Mouse (Mus musculus) forebrain, embryonic 11.5 days (tissue): ENCODE results near the gene Zfp583. TPM values are rescaled to one million over a fixed set of nuclear protein-coding genes. Genes with fewer than 3 reads are reported as not detected.

Source experiments
- ATAC-seq: fragments of 200-750 bp; cut with Nextera tagmentation; replicated peaks from 2 replicates; pipeline ENCODE4 v1.8.0; 2017; ENCODE audit warnings: moderate TSS enrichment; ENCODE audit not compliant: low FRiP score
- DNase-seq: peaks from one replicate; pipeline ENCODE4 v3.0.0-alpha.2; 2017; ENCODE audit warnings: low spot score
- H3K27ac ChIP-seq: fragments of 300-500 bp; sonication (generic); 2 replicates; pipeline ENCODE4 v1.5.1; 2014; ENCODE audit warnings: low read depth, low read length
- H3K27me3 ChIP-seq: fragments of 300-500 bp; sonication (generic); 2 replicates; pipeline ENCODE4 v1.6.1; 2014; ENCODE audit warnings: mild to moderate bottlenecking, low read length, mixed read lengths; ENCODE audit not compliant: control insufficient read depth, insufficient read depth
- H3K36me3 ChIP-seq: fragments of 300-500 bp; sonication (generic); 2 replicates; pipeline ENCODE4 v1.6.1; 2014; ENCODE audit warnings: mild to moderate bottlenecking, low read length, moderate library complexity, mixed read lengths; ENCODE audit not compliant: control insufficient read depth, insufficient read depth
- H3K4me1 ChIP-seq: fragments of 300-500 bp; sonication (generic); replicated peaks from 2 replicates; pipeline ENCODE4 v1.6.1; 2014; ENCODE audit warnings: low read length, mixed read lengths; ENCODE audit not compliant: control insufficient read depth, insufficient read depth
- H3K4me2 ChIP-seq: fragments of 300-500 bp; sonication (generic); 2 replicates; pipeline ENCODE4 v1.6.1; 2014; ENCODE audit warnings: low read depth, mild to moderate bottlenecking, low read length, moderate library complexity, mixed read lengths; ENCODE audit not compliant: severe bottlenecking
- H3K4me3 ChIP-seq: fragments of 300-500 bp; sonication (generic); 2 replicates; pipeline ENCODE4 v1.5.1; 2014; ENCODE audit warnings: low read depth, low read length
- H3K9ac ChIP-seq: fragments of 300-500 bp; sonication (generic); 2 replicates; pipeline ENCODE4 v1.6.1; 2014; ENCODE audit warnings: low read length
- H3K9me3 ChIP-seq: fragments of 300-500 bp; sonication (generic); 2 replicates; pipeline ENCODE4 v1.6.1; 2016; ENCODE audit warnings: low read length, mixed read lengths; ENCODE audit not compliant: control insufficient read depth
- WGBS: fragments of 180-500 bp; shearing (Covaris S2); extraction: QIAGEN DNeasy Blood & Tissue Kit; methylation state at CpG from one replicate; pipeline ENCODE4 v1.1.7; 2014; 5-methylcytosine and 5-hydroxymethylcytosine counted together
- polyA plus RNA-seq: library from polyadenylated mRNA; unstranded; fragments of >200 nt; fragmentation: Nextera tagmentation; extraction: Ambion mirVana; gene quantifications from 2 replicates; pipeline ENCODE4 v1.2.1, GENCODE M21; 2014

The Zfp583 gene
- polyA plus RNA-seq, 1 experiment from 2014 or later: 5.9 TPM

- Histone ChIP-seq H3K9me3 (no peaks in the 10 kb centered on the region), H3K36me3 (no peaks in the 10 kb centered on the region), H3K4me2 (peak overlapping the region; percentile 64), H3K4me3 (peak overlapping the region; percentile 44), H3K27ac (peak overlapping the region; percentile 67), H3K9ac (peak overlapping the region; percentile 70), H3K4me1 (peaks cover 4% of the 10 kb centered on the region; the same call in 1 of the 2 replicates), H3K27me3 (no peaks in the 10 kb centered on the region)
- under 1% methylated on average over 23 of the region's 23 CpGs for WGBS
- ATAC-seq (peak; percentile 66), DNase-seq (peak; percentile 87)
Measured at GRCm38 (mm10) chr7:6283451-6284075, 47.5 kb downstream of the Zfp583 start.

- peak overlapping the region; percentile 64; the same call in 1 of the 2 replicates for H3K4me2 ChIP-seq
- ATAC-seq (no peak), DNase-seq (peak; percentile 83)
- H3K27ac ChIP-seq: no peak overlapping the region
- no peaks in the 10 kb centered on the region for H3K36me3 ChIP-seq
- H3K9me3 ChIP-seq: no peaks in the 10 kb centered on the region
- no peaks in the 10 kb centered on the region for H3K27me3 ChIP-seq
- H3K9ac ChIP-seq: no peak overlapping the region
- H3K4me3 ChIP-seq: peak overlapping the region; percentile 44; the same call in 1 of the 2 replicates
- H3K4me1 ChIP-seq: peaks cover 4% of the 10 kb centered on the region; the same call in 1 of the 2 replicates
- 0% methylated on average over 1 of the region's 1 CpGs for WGBS
Measured at GRCm38 (mm10) chr7:6282749-6283148, 48.3 kb downstream of the Zfp583 start.

GRCm38 (mm10) chr7:6277906-6278305, 53.2 kb downstream of the Zfp583 start:
- H3K4me3 ChIP-seq: no peak overlapping the region
- DNase-seq (no peak), ATAC-seq (no peak)
- H3K27me3 ChIP-seq: no peaks in the 10 kb centered on the region
- H3K4me2 ChIP-seq: no peak overlapping the region
- no peaks in the 10 kb centered on the region for H3K36me3 ChIP-seq
- WGBS: 67% methylated on average over 3 of the region's 3 CpGs
- no peak overlapping the region for H3K9ac ChIP-seq
- no peaks in the 10 kb centered on the region for H3K9me3 ChIP-seq
- no peak overlapping the region for H3K27ac ChIP-seq
- H3K4me1 ChIP-seq: no peaks in the 10 kb centered on the region

GRCm38 (mm10) chr7:6265695-6266094, 65.4 kb downstream of the Zfp583 start:
- Histone ChIP-seq H3K4me3 (no peak overlapping the region), H3K27me3 (no peaks in the 10 kb centered on the region), H3K4me2 (no peak overlapping the region), H3K9me3 (no peaks in the 10 kb centered on the region; the same call in 1 of the 2 replicates), H3K4me1 (no peaks in the 10 kb centered on the region), H3K9ac (no peak overlapping the region), H3K27ac (no peak overlapping the region), H3K36me3 (no peaks in the 10 kb centered on the region)
- peak; percentile 57 for DNase-seq
- 62% methylated on average over 8 of the region's 8 CpGs for WGBS
- no peak for ATAC-seq

Other genes with a start within 250 kb of the Zfp583 start
- 11.2 and 12.3 TPM in 2 replicates for gene Zfp787, start 175.3 kb downstream of the Zfp583 start, polyA plus RNA-seq
- gene Zfp444, start 159.1 kb downstream of the Zfp583 start, polyA plus RNA-seq: 73.9 and 82.4 TPM in 2 replicates
- not detected in 2 replicates for gene Galp, start 134.2 kb downstream of the Zfp583 start, polyA plus RNA-seq
- gene Zscan5b, start 109.0 kb downstream of the Zfp583 start, polyA plus RNA-seq: not detected in 2 replicates
- gene Epp13, start 78.6 kb downstream of the Zfp583 start, polyA plus RNA-seq: not detected in 2 replicates
- gene Zfp667, start 44.7 kb downstream of the Zfp583 start, polyA plus RNA-seq: 10.7 and 10.9 TPM in 2 replicates
- 3.9 and 4.1 TPM in 2 replicates for gene Gm3854, start 12.5 kb upstream of the Zfp583 start, polyA plus RNA-seq
- gene Zfp78, start 32.0 kb upstream of the Zfp583 start, polyA plus RNA-seq: 1.9 and 3.1 TPM in 2 replicates
- gene Zfp28, start 52.0 kb upstream of the Zfp583 start, polyA plus RNA-seq: 12.3 and 12.8 TPM in 2 replicates
- 0.55 and 0.99 TPM in 2 replicates for gene Smim17, start 67.4 kb upstream of the Zfp583 start, polyA plus RNA-seq
- gene Gm20715, start 79.0 kb upstream of the Zfp583 start, polyA plus RNA-seq: not detected in 2 replicates
- not detected in 2 replicates for gene Olfr1344, start 107.4 kb upstream of the Zfp583 start, polyA plus RNA-seq
- not detected in 2 replicates for gene Olfr1336, start 124.9 kb upstream of the Zfp583 start, polyA plus RNA-seq
- not detected in 2 replicates for gene Olfr1346, start 135.8 kb upstream of the Zfp583 start, polyA plus RNA-seq
- not detected in 2 replicates for gene Olfr5, start 155.7 kb upstream of the Zfp583 start, polyA plus RNA-seq
- gene Olfr1347, start 168.5 kb upstream of the Zfp583 start, polyA plus RNA-seq: not detected in 2 replicates
- not detected in 2 replicates for gene Olfr1348, start 177.5 kb upstream of the Zfp583 start, polyA plus RNA-seq
- gene Olfr1349, start 191.7 kb upstream of the Zfp583 start, polyA plus RNA-seq: not detected in 2 replicates
- not detected in 2 replicates for gene Olfr1350, start 233.6 kb upstream of the Zfp583 start, polyA plus RNA-seq